Mouse (Mus musculus): ENCODE data around the gene Slc26a10. TPM values are rescaled to one million over a fixed set of nuclear protein-coding genes. Genes with fewer than 3 reads are reported as not detected.

The Slc26a10 gene
- 2.0 and 2.3 TPM in 2 replicates for polyA plus RNA-seq (2014; fragmentation: Nextera tagmentation; extraction: Ambion mirVana)

- peak within 1 kb of the TSS; percentile 17; the same call in 1 of the 2 replicates for H3K4me3 ChIP-seq (ENCODE audit: low read length)
- H3K9me3 ChIP-seq (ENCODE audit: control insufficient read depth, low read length) = no peaks in the 10 kb centered on the region
- H3K36me3 ChIP-seq (ENCODE audit: control insufficient read depth, insufficient read depth, low read length) = peaks cover 4% of the 10 kb centered on the region; the same call in 1 of the 2 replicates
- H3K27ac ChIP-seq (ENCODE audit: low read depth, low read length) = no peak within 1 kb of the TSS
- peak within 1 kb of the TSS; percentile 35 for H3K4me2 ChIP-seq (replicated peaks; ENCODE audit: low read depth, low read length)
- H3K4me1 ChIP-seq (ENCODE audit: control insufficient read depth, insufficient read depth, low read length) = peaks cover 33% of the 10 kb centered on the region
- H3K27me3 ChIP-seq (ENCODE audit: control insufficient read depth, insufficient read depth, low read length) = peaks cover 33% of the 10 kb centered on the region
- 2% methylated on average over 34 of the region's 34 CpGs for WGBS
- no peak within 1 kb of the TSS for H3K9ac ChIP-seq (ENCODE audit: low read depth, low read length)
- 0 out of 2 replicates have a peak, but pooled peaks have one; percentile 24 for ATAC-seq (ENCODE audit: low FRiP score, low TSS enrichment)
These were observed at the start of gene Slc26a10 for GRCm38 (mm10) chr10:127179871-127180694. Gene Slc26a10 (minus strand): TSS chr10:127180645.

GRCm38 (mm10) chr10:127228897-127229296 lies 48.5 kb upstream of the Slc26a10 start:
- no peaks in the 10 kb centered on the region for H3K4me1 ChIP-seq (ENCODE audit: control insufficient read depth, insufficient read depth, low read length)
- no peaks in the 10 kb centered on the region for H3K9me3 ChIP-seq (ENCODE audit: control insufficient read depth, low read length)
- H3K9ac ChIP-seq (ENCODE audit: low read depth, low read length) = no peak overlapping the region
- no peaks in the 10 kb centered on the region for H3K36me3 ChIP-seq (ENCODE audit: control insufficient read depth, insufficient read depth, low read length)
- no peaks in the 10 kb centered on the region; the same call in 1 of the 2 replicates for H3K27me3 ChIP-seq (ENCODE audit: control insufficient read depth, insufficient read depth, low read length)
- no peak overlapping the region for H3K4me2 ChIP-seq (replicated peaks; ENCODE audit: low read depth, low read length)
- H3K4me3 ChIP-seq (ENCODE audit: low read length) = no peak overlapping the region
- H3K27ac ChIP-seq (ENCODE audit: low read depth, low read length) = no peak overlapping the region
- peak; percentile 10 for ATAC-seq (ENCODE audit: low FRiP score, low TSS enrichment)
- 24% methylated on average over 4 of the region's 4 CpGs for WGBS

DNA sequence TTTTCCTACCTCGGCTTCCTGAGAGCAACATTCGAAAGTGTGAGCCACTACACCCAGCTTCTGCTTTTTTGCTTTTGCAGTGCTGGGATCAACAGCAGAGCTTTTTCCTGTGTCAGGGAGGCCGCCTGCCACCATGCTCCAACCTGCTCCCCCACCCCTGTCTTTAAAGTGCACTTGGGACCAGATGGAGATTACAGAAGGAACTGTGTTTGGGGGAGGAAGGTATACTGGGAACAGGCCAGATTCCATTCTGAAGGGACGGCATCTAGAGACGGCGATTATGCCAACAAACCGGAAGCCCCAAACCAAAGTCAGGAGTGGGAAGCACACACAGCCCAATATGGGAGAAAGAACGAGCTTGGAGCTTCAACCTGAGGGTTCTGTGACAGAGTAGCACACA lies 46.7 kb upstream of the Slc26a10 start:
- no peak for ATAC-seq (ENCODE audit: low FRiP score, low TSS enrichment)
- H3K9me3 ChIP-seq (ENCODE audit: control insufficient read depth, low read length) = no peaks in the 10 kb centered on the region
- H3K4me3 ChIP-seq (ENCODE audit: low read length) = no peak overlapping the region
- H3K4me1 ChIP-seq (ENCODE audit: control insufficient read depth, insufficient read depth, low read length) = no peaks in the 10 kb centered on the region
- H3K9ac ChIP-seq (ENCODE audit: low read depth, low read length) = no peak overlapping the region
- H3K27me3 ChIP-seq (ENCODE audit: control insufficient read depth, insufficient read depth, low read length) = no peaks in the 10 kb centered on the region; the same call in 1 of the 2 replicates
- 79% methylated on average over 8 of the region's 8 CpGs for WGBS
- H3K4me2 ChIP-seq (replicated peaks; ENCODE audit: low read depth, low read length) = no peak overlapping the region
- H3K36me3 ChIP-seq (ENCODE audit: control insufficient read depth, insufficient read depth, low read length) = no peaks in the 10 kb centered on the region
- no peak overlapping the region for H3K27ac ChIP-seq (ENCODE audit: low read depth, low read length)

- H3K27me3 ChIP-seq (ENCODE audit: control insufficient read depth, insufficient read depth, low read length) = no peaks in the 10 kb centered on the region; the same call in 1 of the 2 replicates
- H3K4me2 ChIP-seq (replicated peaks; ENCODE audit: low read depth, low read length) = no peak overlapping the region
- H3K4me3 ChIP-seq (ENCODE audit: low read length) = no peak overlapping the region
- 60% methylated on average over 8 of the region's 8 CpGs for WGBS
- no peaks in the 10 kb centered on the region for H3K9me3 ChIP-seq (ENCODE audit: control insufficient read depth, low read length)
- H3K4me1 ChIP-seq (ENCODE audit: control insufficient read depth, insufficient read depth, low read length) = no peaks in the 10 kb centered on the region
- ATAC-seq (ENCODE audit: low FRiP score, low TSS enrichment) = no peak
- H3K27ac ChIP-seq (ENCODE audit: low read depth, low read length) = no peak overlapping the region
- H3K9ac ChIP-seq (ENCODE audit: low read depth, low read length) = no peak overlapping the region
- no peaks in the 10 kb centered on the region for H3K36me3 ChIP-seq (ENCODE audit: control insufficient read depth, insufficient read depth, low read length)
These were observed 46.0 kb upstream of the Slc26a10 start for GRCm38 (mm10) chr10:127226318-127226895.

GRCm38 (mm10) chr10:127225732-127226131 lies 45.3 kb upstream of the Slc26a10 start:
- H3K36me3 ChIP-seq (ENCODE audit: control insufficient read depth, insufficient read depth, low read length) = no peaks in the 10 kb centered on the region
- no peak overlapping the region for H3K9ac ChIP-seq (ENCODE audit: low read depth, low read length)
- no peaks in the 10 kb centered on the region for H3K9me3 ChIP-seq (ENCODE audit: control insufficient read depth, low read length)
- no peak overlapping the region for H3K4me2 ChIP-seq (replicated peaks; ENCODE audit: low read depth, low read length)
- no peak for ATAC-seq (ENCODE audit: low FRiP score, low TSS enrichment)
- no peaks in the 10 kb centered on the region for H3K4me1 ChIP-seq (ENCODE audit: control insufficient read depth, insufficient read depth, low read length)
- 8% methylated on average over 10 of the region's 10 CpGs for WGBS
- no peak overlapping the region for H3K4me3 ChIP-seq (ENCODE audit: low read length)
- H3K27ac ChIP-seq (ENCODE audit: low read depth, low read length) = no peak overlapping the region
- no peaks in the 10 kb centered on the region; the same call in 1 of the 2 replicates for H3K27me3 ChIP-seq (ENCODE audit: control insufficient read depth, insufficient read depth, low read length)

DNA sequence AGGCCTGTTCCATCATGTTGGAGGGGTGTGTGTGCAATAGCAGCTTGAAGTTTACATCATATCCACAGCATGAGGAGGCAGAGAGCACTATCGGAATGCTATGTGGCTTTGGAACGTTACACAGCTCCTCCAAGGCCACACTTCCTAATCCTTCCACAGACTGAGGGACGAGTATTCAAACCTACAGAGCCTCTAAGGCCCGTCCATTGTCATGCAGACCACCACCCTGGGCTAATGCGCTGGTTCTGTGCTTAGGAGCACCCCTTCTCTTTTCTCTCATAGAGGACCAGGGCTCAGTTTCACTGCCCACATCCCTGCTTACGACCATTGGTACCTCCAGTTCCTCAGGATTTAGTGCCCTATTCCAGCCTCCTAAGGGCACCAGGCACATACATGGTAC lies 44.8 kb upstream of the Slc26a10 start:
- Histone ChIP-seq H3K9ac (ENCODE audit: low read depth, low read length) (no peak overlapping the region), H3K4me1 (ENCODE audit: control insufficient read depth, insufficient read depth, low read length) (no peaks in the 10 kb centered on the region), H3K4me3 (ENCODE audit: low read length) (no peak overlapping the region), H3K27me3 (ENCODE audit: control insufficient read depth, insufficient read depth, low read length) (no peaks in the 10 kb centered on the region; the same call in 1 of the 2 replicates), H3K4me2 (replicated peaks; ENCODE audit: low read depth, low read length) (no peak overlapping the region), H3K27ac (ENCODE audit: low read depth, low read length) (no peak overlapping the region), H3K9me3 (ENCODE audit: control insufficient read depth, low read length) (no peaks in the 10 kb centered on the region), H3K36me3 (ENCODE audit: control insufficient read depth, insufficient read depth, low read length) (no peaks in the 10 kb centered on the region)
- no peak for ATAC-seq (ENCODE audit: low FRiP score, low TSS enrichment)
- 54% methylated on average over 6 of the region's 6 CpGs for WGBS

GRCm38 (mm10) chr10:127218339-127218738 lies 37.9 kb upstream of the Slc26a10 start:
- Histone ChIP-seq H3K4me2 (replicated peaks; ENCODE audit: low read depth, low read length) (no peak overlapping the region), H3K4me1 (ENCODE audit: control insufficient read depth, insufficient read depth, low read length) (no peaks in the 10 kb centered on the region), H3K4me3 (ENCODE audit: low read length) (no peak overlapping the region), H3K27me3 (ENCODE audit: control insufficient read depth, insufficient read depth, low read length) (no peaks in the 10 kb centered on the region), H3K27ac (ENCODE audit: low read depth, low read length) (no peak overlapping the region), H3K9me3 (ENCODE audit: control insufficient read depth, low read length) (no peaks in the 10 kb centered on the region), H3K9ac (ENCODE audit: low read depth, low read length) (no peak overlapping the region), H3K36me3 (ENCODE audit: control insufficient read depth, insufficient read depth, low read length) (no peaks in the 10 kb centered on the region)
- WGBS = 93% methylated on average over 2 of the region's 2 CpGs
- ATAC-seq (ENCODE audit: low FRiP score, low TSS enrichment) = no peak

DNA sequence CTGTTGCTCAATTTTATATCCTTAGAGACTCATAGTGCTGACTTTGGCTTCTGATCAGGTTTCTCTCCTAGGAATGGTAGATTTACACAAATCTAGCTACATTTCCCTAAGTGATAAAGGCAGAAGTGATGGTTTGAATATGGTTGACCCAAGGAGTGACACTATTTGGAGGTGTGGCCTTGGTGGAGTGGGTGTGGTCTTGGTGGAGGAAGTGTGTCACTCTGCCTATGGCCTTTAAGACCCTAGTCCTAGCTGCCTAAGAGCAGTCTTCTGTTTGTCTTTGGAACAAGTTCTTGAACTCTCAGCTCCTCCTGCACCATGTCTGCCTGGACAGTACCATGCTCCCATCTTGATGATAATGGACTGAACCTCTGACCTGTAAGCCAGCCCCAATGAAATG lies 36.7 kb upstream of the Slc26a10 start:
- H3K4me1 ChIP-seq (ENCODE audit: control insufficient read depth, insufficient read depth, low read length) = no peaks in the 10 kb centered on the region
- H3K9me3 ChIP-seq (ENCODE audit: control insufficient read depth, low read length) = no peaks in the 10 kb centered on the region
- no peaks in the 10 kb centered on the region for H3K36me3 ChIP-seq (ENCODE audit: control insufficient read depth, insufficient read depth, low read length)
- no peak for ATAC-seq (ENCODE audit: low FRiP score, low TSS enrichment)
- no peak overlapping the region for H3K27ac ChIP-seq (ENCODE audit: low read depth, low read length)
- no peak overlapping the region for H3K4me2 ChIP-seq (replicated peaks; ENCODE audit: low read depth, low read length)
- no peaks in the 10 kb centered on the region for H3K27me3 ChIP-seq (ENCODE audit: control insufficient read depth, insufficient read depth, low read length)
- no peak overlapping the region for H3K9ac ChIP-seq (ENCODE audit: low read depth, low read length)
- H3K4me3 ChIP-seq (ENCODE audit: low read length) = no peak overlapping the region

- Histone ChIP-seq H3K36me3 (ENCODE audit: control insufficient read depth, insufficient read depth, low read length) (no peaks in the 10 kb centered on the region), H3K4me2 (replicated peaks; ENCODE audit: low read depth, low read length) (no peak overlapping the region), H3K4me1 (ENCODE audit: control insufficient read depth, insufficient read depth, low read length) (no peaks in the 10 kb centered on the region), H3K27ac (ENCODE audit: low read depth, low read length) (no peak overlapping the region), H3K9ac (ENCODE audit: low read depth, low read length) (no peak overlapping the region), H3K27me3 (ENCODE audit: control insufficient read depth, insufficient read depth, low read length) (no peaks in the 10 kb centered on the region), H3K4me3 (ENCODE audit: low read length) (no peak overlapping the region), H3K9me3 (ENCODE audit: control insufficient read depth, low read length) (no peaks in the 10 kb centered on the region)
- ATAC-seq (ENCODE audit: low FRiP score, low TSS enrichment) = no peak
- WGBS = 93% methylated on average over 11 of the region's 11 CpGs
These were observed 36.0 kb upstream of the Slc26a10 start for GRCm38 (mm10) chr10:127216456-127216855.
